Mouse (Mus musculus) megakaryocyte, adult 5-6 weeks (primary cell): ENCODE data around the gene Med8. TPM values are rescaled to one million over a fixed set of nuclear protein-coding genes. Genes with fewer than 3 reads are reported as not detected.

Experiments used
- ATAC-seq: 2 replicates; pipeline ENCODE4 v1.8.0; 2016; ENCODE audit warnings: mild to moderate bottlenecking, inconsistent platforms; ENCODE audit not compliant: poor library complexity, severe bottlenecking
- total RNA-seq, 2 experiments: library from RNA; stranded (forward) in 1 of 2; stranded (reverse) in 1 of 2; fragments of 153-499, 151-499 nt in 1 of 2; fragments of 221-1000, 200-1000 nt in 1 of 2; gene quantifications; 2 replicates each; pipeline versions ENCODE4 v1.2.3 to v1.2.4; 2015 to 2017

Med8 gene
- total RNA-seq, 2 experiments from 2014 or later: 102 to 106 TPM

DNA sequence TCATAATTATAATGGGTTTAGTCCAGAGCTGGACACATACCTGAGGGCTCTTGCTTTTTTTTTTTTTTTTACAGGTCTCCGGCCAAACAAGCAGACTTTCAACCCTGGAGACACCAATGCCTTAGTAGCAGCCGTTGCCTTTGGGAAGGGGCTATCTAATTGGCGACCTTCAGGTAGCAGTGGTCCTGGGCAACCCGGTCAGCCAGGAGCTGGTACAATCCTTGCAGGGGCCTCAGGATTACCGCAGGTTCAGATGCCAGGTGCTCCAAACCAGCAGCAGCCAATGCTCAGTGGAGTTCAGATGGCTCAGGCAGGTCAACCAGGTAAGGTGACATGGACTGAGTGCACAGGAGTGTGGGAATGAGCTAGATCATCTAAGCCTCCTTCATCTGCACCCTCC, 4.4 kb downstream of the Med8 start:
- ATAC-seq: no peak

DNA sequence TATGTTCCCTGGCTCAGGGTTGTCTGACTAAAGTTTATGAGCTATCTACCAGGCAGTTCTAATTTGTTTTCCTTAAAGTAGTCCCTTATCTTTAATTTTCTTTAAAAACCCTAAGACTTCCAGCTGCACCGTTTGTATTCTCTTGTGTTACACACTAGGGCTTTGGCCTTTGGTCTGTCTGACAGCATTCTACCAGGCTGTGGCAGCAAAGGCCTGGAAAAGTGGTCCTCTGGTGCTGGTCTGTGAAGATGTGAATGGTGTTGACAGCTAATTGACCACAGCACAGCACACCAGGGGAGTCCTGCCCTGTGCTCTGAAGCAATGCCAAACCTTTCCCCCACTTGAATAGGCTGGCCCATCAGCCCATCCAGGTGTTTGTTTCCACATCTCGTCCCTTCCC, 6.6 kb downstream of the Med8 start:
- no peak for ATAC-seq

GRCm38 (mm10) chr4:118416329-118416728, 7.2 kb downstream of the Med8 start:
- no peak for ATAC-seq

DNA sequence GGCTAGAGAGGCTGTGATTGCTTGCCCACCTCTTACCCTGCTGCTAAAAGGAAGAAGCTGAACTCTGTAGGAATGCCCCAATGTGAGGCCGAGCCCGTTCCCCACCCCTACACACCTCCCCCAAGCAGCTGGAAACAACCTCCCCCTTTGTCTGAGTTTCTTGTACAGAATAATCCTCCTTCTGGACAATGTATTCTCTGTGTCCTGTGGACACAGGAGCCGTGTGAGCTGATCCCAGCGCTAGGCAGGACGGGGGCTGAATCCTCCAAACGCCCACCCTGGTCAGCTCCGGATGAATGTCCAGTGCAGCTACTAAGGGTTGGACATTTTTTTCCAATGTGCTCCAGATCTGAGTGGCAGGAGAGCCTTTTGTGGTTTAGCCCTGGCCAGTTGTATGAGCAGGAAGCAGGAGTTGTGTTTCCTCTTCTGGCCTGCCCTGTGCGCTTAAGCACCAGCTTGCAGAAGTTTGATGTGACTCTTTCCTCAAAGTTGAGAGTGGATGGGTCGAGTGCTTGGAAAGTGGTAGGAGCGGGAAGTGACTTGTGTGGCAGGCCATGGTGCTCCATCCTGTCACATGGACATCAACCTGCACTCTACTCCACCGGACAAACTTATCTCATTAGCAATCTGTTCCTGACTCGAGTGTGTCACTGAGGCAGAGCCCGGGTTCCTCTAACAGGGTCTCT, 8.1 kb downstream of the Med8 start:
- no peak for ATAC-seq

DNA sequence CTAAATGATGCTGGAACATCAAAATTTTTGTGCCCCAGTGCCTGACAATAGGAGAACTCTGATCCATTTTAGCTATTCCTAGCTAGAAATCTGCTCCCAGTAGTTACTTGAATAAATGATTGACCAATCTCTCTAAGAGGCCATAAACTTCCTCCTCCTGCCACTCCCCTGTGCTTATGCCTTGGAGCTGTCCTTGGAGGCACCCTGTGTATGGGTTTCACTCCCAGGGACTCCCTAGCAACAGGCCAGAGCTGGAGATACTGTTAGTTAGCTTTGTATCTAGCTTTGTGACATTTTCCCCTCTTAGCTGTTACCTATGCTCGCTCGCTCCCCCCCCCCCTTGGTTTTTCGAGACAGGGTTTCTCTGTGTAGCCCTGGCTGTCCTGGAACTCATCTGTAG, 12.2 kb downstream of the Med8 start:
- ATAC-seq: no peak

DNA sequence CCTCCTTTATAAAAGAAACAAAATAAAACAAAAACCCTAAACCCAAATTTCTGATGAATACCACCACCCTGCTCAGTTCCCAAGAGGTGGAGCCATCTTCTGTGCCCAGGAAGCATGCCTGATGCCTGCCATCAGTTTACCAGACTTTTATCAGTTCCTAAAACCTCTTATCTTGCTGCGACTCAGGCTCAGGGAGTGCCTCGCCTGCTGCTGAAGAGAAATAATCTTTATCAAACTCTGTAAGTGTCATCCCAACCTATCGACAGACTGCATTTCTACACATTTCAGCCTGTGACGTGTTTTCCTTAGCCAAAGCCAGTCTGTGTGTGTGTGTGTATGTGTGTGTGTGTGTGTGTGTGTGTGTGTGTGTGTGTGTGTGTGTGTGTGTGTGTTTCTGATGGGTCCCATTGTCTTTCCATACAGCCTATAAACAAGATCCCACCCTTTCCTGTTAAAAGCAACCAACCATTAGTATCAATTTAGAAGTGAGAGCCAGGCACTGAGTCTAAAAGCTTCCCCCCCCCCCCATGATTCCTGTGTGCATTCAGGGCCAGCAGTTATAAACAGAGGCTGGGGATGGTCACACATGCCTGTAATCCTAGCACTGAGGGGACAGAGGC, 15.5 kb downstream of the Med8 start:
- no peak for ATAC-seq

DNA sequence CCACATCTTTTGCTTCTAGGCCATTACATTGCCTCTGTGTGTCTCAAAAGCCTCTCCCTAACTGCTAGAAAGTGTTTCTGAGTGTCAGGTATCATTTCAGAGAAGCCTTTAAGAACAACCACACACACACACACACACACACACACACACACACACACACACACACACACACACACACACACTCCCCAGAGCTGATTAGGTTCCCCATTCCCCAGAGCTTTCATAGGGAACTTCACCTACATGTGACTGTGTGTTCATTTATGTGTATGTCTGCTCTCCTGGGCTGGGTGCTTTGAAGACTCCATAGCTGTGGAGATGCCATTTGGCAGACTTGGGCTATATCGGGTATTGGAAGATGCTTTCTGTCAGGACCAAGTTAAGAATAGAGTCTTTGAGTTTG, 16.2 kb downstream of the Med8 start:
- peak; percentile 31 for ATAC-seq

DNA sequence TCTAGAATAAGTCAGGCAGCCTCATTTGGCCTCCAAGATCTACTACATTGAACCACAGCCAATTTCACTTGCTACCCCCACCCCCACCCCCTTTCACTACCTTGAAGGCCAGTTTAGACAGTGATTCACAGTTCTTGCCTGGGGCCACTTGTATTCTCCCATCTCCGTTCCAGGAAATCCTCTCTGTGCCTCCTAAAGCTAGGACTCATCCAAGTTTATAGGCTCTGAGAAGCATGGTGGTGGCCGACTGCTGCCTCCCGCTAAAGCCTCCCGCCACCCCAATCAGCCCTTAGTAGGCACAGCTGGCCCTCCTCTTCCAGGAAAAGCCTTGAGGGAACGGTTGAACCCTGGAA, 18.3 kb downstream of the Med8 start:
- ATAC-seq: peak; percentile 17

- peak; percentile 89 for ATAC-seq
Observed at GRCm38 (mm10) chr4:118427768-118428451, 18.8 kb downstream of the Med8 start, which contains the start of gene Elovl1. Gene Elovl1, plus strand, starts transcription at chr4:118428093.

- ATAC-seq: peak; percentile 13
Observed at GRCm38 (mm10) chr4:118428531-118429214, 19.5 kb downstream of the Med8 start.

DNA sequence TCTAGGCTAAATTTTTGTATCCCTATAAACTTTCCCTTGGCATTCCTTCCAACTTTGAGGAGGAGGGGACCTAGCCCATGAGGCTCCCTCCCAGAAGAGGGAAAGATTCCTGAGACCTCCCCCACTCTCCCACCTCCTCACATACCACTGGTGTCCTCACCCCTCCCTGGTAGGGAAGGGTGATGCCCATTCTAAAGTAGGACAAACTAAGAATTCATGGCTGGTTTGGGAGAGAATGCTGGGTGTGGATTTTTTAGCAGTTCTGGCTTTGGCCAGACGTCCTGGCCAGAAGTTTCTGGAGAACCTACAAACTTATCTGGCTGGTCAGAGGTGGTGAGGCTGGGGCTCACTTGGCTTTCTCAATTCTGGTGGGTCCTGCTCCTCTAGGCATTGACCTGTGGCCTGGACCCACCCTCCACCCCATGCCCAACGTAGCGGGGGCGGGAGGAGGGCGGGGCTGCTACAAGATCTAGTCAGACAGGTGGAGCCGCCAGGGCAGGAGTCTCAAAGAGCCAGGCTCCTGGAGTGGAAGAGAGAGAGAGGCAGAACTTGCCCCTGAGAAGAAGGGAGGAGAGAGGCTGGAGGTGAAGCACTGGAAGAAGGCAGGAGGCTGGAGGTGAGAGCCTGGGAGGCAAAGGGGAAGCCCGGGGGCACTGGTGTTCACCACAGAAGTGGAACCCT, 20.2 kb downstream of the Med8 start:
- no peak for ATAC-seq

DNA sequence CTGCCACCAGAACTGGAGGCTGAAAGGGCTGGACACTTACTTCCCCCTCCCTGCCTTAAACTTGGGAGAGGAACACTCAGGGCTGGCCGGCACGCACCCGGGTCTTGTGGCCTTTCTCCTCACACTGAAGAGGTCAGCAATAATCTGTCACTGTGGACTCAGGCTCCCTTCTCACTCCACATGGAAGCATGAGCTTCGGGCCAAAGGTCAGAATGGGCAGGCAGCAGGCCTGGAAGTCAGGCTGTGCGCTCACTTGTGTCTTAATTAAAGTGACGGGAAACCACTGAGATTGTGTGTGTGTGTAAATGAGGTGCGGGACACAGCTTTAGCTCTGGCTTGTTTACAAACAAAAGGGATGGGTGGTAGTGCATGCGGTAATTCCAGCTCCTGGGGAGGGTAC, 23.2 kb downstream of the Med8 start:
- no peak for ATAC-seq

- ATAC-seq: peak; percentile 96
Observed at GRCm38 (mm10) chr4:118436820-118437603, 27.9 kb downstream of the Med8 start, which contains the start of gene Cdc20. Gene Cdc20, minus strand, starts transcription at chr4:118437352.

DNA sequence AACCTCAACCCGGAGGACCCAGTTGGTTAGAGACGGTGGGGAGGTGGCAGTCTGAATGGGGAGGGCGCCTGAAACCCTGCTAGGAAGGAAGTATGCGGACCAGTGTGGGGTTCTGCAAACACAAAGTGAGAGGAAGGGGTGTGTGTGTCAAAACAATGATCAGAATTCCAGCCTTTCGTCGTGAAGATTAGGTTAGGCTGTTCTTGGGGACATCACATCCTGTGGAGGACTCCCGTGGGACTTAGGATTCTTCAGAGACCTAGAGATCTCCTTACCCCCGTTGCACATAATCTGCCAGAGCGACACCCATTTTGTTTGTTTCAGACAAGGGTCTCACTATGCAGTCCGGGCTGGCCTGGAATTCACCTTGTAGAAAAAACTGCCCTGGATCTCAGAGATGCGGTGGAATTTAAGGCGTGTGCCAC, 28.7 kb downstream of the Med8 start:
- peak; percentile 45 for ATAC-seq

- ATAC-seq: no peak
Observed at GRCm38 (mm10) chr4:118445088-118445487, 36.0 kb downstream of the Med8 start.

GRCm38 (mm10) chr4:118445781-118446414, 36.8 kb downstream of the Med8 start:
- ATAC-seq: no peak

GRCm38 (mm10) chr4:118446415-118447153, 37.4 kb downstream of the Med8 start:
- no peak for ATAC-seq

DNA sequence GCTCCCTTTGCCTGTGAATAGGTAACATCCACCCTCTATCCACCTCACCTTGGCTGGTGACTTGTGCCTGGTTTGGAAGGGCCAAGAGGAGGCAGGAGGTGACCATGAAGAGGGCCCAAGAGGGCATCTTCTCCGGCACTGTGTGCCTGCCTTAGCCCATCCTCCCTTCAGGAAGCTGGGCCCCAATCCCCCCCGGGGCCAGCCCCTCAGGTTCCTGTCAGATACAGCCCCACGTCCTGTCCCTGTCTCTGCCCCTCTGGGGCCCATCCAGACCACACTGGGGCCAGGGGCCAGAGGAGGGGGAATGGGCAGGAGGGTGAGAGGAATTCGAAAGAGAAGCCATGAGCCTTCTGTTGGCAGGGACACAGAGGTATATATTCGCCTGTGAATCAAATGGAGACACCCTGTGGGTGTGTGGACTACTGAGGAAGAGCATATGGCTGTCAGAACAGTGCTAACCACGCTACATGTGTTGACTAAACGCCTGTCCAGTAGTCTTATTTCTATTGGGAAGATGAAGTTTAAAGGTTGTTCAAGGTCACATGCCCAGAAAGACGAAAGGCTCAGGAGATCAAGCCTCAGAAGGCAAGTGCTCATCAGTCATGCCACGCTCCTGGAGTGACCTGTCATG, 48.3 kb downstream of the Med8 start, which contains the start of gene Mpl:
Mpl (minus strand) TSS at position 169 of the 631 bp plus-strand sequence.
- no peak for ATAC-seq
